Mouse (Mus musculus) kidney, postnatal 36 days (tissue): ENCODE measurements around the gene Cst9.

Experiments used
- DNase-seq, 2 experiments: peaks; one replicate each; pipeline ENCODE4 v3.0.0; 2021 to 2022; ENCODE audit warnings: mixed read lengths in 2 of 2

Cst9 gene

DNA sequence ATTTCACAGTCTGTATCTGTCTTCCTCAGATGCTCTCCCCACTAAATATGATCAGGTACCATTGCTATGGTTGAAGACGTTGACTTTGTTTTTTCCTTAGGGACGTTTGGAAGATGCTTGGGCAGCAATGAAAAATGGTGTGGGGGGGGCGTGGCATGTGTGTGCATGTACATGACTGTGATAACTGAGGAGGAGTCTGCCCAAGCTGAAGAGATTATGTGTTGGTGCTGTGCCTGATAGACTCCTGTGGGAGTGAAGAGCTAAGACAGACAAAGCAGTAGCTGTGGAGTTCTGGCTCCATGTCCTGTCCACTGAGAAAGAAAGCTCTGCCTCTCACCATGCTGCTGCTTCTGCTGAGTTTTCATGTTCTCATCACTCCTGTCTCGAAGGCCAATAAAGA lies at the start of gene Cst9:
Gene Cst9, plus strand, starts transcription at position 236 of the 400 bp plus-strand sequence.
- DNase-seq = no peak

DNA sequence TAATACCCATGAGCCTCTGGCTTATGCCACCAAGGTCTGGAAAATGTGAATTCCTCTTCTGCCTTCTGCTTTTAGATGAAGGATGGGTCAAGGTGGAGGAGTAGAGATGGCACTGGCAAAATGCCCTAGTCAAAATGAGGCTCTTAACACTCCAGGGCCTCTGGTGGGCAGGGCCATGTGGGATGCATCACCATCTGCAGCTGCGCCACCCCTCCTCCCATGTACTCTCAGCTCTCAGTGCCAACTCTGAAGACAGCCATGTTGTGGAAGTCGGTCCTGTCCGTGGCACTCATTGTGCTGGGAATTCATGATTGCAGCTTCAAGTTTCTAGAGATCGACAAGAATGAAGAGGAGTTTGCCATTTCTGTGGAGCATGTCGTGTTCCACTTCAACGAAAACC lies 45.8 kb upstream of the Cst9 start, which contains the start of gene Cst12:
Gene Cst12, plus strand, starts transcription at position 220 of the 400 bp plus-strand sequence.
- DNase-seq = no peak

DNA sequence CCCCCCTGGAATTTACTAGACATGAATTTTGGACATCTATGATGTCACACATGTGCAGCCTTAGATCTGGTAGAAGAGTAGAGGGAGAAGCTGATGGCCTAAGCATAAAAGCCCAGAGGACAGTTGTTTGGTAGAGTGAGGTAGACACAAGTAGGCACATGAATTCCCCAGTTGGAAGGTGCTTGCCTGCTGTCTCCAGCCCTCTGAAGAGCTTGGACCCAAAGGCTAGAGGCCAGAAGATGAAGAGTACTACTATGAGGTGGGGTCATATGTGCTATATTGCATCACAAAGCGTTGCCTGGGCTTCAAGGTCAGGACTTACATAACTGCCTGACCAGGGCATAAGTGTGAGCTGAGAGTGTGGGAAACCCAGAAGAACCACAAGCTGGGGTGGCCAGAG lies 36.5 kb upstream of the Cst9 start, which contains the start of gene Cst8:
Gene Cst8, plus strand, starts transcription at position 301 of the 400 bp plus-strand sequence.
- no peak for DNase-seq

DNA sequence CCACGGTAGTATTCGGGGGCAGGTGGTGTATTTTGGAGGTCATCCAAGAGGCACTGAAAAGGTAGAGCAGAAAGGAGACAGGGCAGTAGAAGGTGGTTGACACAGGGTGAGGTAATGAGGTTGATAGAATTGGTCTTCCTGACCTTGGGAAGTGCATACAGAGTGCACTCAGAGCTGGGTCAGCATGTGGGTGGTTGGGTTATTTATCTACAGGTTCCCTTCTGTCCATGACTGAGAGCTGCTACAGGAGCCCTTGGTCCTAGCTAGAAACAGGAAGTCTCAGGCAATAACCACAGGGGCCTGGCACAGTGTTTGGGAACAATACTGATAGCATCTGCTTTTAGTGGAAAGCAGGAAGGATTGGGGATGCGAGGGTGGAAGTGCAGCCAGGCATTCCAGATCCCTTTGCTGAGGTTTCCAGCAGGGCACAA lies 33.4 kb upstream of the Cst9 start:
- DNase-seq = peak; percentile 8 to 11

DNA sequence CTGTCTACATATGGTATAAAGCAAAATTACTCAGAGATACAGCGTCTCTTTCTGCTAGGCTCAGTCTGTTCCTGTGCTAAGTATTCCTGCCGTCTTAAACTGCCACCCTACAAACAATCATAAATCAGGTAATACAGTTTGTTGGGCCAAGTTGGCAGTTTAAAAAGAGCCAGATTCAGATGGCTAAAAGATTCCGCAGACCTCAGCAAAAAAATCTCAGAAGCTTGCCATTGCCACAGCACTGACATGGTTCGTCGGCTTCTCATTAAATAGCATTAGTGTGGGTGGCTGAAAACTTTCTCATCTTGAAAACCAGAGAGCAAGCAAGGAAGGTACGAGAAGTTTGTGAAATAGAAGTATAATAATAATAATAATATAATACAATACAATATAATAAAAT lies 28.3 kb upstream of the Cst9 start:
- peak; percentile 2 to 24 for DNase-seq

DNA sequence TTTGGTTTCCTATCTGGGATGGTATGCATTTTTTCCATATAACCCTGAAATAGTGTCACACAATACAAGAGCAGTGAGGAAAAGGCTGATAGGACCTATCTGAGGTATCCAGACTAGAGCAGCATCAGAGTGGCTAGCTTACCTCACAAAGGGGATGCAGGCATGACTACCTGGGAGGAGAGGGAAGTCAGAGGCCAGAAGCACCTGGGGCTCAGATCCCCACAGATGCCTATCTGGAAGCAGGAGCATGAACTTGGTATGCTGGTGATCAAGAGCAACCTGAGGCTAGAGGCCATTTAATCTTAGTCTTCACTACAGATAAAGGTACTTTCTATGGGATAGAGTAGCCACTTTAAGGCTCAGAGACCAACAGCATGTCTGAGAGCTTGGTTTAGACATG lies 15.0 kb upstream of the Cst9 start, which contains the start of gene Cst13:
Gene Cst13, plus strand, starts transcription at position 173 of the 400 bp plus-strand sequence.
- DNase-seq = no peak

DNA sequence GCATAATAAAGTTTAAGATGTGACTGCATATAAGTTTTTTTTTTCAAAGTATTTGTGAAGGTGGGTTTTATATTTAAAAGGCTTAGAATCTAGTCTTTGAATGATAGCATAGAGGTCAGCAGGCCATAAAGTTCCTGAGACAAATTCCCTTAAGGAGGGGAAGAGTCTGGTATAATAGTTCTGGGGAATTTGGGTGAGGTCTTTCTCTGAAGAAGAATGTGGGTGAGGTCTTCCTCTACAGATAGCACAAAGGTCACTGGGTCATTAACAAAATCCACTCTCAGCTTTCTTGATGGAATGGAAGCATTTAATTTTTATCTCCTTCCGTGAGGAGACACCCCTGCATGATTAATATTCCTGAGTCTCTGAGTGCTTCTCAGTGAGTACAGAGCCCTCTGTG lies 9.0 kb upstream of the Cst9 start:
- DNase-seq = no peak

DNA sequence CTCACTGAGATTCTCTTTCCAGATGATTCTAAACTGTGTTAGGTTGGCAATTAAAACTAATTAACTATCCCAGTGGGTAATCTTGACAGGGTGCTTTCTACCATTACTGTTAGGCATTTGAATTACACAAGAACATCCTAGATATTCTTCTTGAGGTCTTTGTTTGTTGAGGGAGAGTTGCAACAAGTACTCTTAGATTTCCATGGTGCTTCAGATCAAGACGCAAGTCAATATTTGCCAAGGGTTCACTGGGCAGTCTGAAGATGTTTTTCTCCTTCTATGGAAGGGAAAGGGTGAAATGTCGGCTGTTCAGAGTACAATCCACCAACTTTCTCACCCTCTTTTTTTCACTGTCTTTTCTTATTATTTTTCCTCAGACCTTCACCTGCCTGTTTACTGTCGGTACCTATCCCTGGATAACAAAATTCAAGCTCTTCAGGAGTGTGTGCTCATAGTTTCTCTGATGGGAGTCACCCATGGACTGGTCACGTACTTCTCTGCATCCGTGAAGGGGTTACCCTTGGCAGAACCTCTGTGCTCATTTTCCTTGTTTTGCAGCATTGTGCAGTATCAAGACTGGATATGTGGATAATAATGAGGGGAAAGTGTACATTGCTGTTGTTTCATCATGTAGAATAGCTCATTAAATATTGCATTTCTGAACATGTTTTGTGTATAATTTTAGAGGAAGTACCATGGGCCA lies 3.3 kb downstream of the Cst9 start:
- DNase-seq = no peak

DNA sequence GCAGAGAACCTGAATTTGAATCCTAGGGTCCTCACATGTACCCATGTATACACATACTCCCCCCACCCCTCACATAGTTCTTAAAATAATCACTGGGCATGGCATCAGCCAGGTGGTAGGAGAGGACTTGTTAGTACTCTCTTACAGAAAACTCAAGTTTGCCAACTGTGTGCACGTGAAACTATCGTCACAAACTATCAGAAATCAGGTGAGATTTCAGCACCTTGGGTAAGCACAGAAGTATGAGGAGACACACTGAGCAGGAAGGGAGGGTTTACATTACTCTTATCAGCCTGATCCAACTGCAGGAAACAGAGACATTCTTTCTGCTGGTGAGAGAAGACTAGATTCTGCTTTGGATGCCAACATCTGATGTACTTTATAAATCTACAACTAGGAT lies 4.3 kb downstream of the Cst9 start:
- no peak for DNase-seq

DNA sequence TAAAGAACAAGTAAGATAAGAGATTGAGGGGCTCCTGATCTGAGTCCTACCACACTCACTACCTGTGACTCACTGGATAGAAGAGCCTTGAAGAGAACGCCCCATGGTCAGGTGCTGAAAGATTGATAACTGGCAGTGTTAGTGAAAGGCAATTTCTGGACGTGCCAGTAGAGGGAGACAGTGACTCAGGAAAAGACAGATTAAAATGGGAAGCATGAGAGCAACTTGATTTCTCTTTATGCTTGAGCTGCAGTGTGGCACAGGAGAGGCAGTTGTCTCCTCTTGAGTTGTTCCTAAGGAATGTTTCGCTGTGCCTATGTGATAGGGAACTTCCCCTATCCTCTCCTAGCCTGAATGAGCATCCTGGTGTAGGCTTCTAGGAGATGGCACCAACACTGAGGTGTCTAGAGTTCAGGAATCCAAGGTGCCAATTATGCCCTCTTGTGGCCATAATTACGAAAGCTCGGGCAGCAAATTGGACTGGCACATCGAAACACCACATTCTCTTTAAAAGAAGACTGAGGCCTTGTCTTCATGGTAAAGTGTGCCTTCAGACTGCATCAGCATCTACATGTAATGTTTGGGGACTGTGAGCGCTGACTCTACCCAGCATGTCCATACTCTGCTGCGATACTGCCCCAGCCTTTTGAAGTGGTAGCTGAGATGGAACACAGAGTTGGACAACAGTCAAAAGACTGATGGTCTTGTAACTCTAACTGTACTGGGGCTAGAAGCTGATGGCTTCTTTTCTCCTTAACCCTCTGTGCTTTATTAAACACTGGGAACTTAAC lies 16.4 kb downstream of the Cst9 start:
- peak; percentile 76 to 89 for DNase-seq

DNA sequence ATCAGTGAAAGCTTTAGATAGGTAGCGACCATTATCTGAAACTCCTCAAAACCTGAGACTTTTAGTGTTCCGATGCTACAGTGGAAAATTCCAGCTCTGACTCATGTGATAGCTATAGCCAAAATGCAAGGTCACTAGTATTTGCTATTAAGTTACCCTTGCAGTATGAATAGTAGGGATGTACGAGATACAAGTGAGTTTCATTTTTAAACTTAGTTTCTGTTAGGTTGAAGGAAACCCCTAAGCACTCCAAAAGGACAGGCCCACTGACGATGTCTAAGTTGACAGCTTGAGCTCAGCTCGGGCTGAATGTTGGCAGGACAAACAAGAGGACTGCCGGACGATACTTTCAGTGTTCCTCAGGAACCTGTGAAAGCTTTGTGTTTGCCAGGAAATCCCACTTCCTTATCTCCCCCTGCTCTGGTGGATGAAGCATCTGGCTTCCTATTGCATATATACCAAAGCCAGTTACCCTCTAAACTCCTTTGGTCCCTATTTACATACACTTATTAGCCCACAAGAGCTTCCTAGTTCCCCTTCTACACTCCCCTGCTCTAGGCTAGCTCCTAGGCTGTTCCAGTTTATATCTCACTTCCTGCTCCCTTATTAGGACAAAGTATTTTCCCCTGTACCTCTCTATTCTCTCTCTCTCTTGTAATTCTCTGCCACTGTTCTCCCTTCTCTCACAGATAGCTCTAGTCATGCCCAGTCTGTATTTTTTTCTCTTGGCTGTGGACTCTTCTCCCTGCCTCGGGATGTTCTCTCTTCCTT lies 21.9 kb downstream of the Cst9 start:
- DNase-seq = no peak

DNA sequence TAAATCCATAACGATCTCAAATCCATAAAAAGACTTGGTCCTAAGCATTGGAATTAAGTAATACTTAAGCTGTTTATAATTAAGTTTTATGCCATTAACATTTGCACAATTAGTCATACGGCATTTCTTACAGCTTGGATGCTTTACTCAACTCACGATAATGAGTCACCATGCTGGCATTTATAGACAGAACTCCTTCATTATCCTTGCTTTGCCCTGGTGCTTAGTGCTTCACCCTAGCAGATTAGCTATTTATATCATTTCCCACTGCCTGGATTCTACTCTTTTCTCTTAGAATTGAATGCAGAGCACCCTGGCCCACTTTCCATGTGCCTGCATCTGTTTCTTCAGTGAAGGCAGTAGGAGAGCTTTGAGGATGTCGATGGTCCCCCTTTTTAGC lies 22.6 kb downstream of the Cst9 start:
- no peak for DNase-seq

DNA sequence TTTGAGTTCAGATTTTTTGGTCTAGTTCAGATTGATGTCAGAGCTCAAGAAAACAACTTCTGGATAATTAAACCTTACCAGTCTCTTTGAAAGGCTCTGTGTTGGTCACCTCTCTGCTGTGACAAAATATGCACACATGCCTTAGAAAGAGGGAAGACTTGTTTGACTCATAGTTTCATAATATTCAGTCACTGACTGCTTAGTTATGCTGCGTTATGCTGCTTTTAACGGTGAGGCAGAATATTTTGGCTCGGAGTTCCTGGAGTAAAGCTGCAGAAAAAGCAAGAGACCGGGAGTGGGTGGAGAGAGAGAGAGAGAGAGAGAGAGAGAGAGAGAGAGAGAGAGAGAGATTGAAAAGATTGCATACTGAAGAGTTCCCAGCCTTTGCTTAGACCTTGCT lies 26.0 kb downstream of the Cst9 start:
- no peak for DNase-seq

DNA sequence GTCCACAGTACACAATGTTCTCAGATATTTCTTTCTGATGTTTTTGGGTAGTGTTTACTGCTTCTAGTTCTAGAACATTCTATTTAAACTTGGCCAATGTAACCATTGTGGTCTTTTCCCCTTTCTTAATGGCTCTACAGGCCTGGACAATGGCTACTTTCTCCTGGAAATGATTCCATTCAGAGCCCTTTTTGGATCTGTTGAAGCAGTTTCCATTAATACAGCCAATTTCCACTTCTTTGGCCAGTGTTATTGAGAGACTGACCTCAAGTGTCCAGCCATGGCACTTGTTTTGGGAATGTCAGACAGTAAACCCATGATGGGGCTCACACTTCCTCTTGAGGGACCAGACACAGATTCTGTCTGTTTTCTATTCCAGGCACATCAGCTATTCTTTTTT lies 26.7 kb downstream of the Cst9 start:
- no peak for DNase-seq

DNA sequence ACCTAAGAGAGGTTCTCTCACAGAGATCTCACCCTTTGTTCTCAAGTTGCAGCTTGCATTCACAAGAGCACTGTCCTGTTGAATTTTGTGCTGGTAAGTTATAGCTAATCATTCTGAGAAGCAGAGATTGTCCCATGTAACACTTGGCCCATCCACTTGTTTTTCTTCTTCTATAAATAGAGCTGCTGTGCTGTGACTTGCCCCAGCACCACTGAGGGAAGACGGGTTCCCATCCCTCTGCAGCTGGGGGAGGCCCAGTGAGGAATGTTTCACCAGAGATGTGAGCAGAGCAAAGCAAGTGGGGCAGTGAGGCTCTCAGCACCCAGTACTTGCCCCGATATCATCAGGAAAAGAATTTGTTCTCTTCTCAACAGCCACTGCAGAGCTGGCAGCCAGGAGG lies 30.0 kb downstream of the Cst9 start, which contains the start of gene 9230104L09Rik:
Gene 9230104L09Rik, minus strand, starts transcription at position 73 of the 400 bp plus-strand sequence.
- DNase-seq = no peak

DNA sequence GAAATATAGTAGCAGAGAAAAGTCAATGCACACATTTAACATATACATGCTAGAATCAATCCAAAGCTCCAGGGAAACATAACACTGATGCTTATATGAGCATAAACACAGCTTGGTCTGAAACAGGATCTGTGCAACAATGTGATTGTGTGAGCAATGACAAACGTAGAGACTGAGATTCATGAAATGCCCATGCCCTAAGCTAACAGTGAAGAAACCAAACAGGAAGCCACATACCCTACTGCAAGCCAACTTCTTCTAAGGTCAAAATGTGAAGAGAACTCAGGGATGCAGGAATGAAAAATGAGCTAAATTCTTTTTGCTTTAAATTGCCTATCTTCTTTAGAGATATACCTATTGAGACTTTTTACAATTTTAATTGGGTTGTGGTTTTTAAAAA lies 34.0 kb downstream of the Cst9 start:
- DNase-seq = no peak

DNA sequence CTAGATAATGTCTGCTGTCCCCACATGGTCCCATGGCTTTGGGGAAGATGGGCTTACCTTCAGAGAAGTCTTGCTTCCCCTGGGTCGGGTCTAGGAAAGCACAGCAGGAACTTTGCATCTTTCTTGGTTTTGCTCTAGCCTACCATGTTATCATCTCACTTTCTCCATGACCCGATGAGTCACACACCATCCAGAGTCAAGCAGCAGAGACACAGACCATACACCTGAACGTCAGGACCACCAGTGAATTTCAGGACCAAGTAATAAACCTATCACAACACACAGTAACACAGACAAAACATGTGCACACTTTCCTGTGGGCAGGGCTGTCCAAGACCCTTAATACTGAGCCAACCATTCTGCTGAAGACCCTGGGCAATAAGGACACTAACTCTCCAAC lies 35.6 kb downstream of the Cst9 start:
- no peak for DNase-seq

DNA sequence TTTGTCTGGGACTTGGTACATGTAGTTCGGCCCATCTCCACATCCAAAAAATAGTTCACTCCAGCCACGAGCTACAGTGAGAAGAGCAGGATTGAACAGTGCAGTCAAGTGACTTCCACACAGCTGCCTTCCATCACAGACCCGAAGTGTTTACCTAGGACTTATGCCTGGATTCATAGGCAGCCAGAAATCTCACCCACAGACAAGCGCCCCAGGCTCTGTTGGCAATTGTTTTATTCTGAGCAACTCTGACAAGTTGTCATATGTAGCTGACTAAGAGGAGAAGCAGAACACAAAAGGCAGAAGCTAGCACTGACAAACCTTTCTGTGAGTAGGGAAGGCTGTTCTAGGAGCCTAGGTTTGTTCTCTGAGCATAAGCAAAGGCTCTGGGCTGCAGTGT lies 37.9 kb downstream of the Cst9 start:
- no peak for DNase-seq

DNA sequence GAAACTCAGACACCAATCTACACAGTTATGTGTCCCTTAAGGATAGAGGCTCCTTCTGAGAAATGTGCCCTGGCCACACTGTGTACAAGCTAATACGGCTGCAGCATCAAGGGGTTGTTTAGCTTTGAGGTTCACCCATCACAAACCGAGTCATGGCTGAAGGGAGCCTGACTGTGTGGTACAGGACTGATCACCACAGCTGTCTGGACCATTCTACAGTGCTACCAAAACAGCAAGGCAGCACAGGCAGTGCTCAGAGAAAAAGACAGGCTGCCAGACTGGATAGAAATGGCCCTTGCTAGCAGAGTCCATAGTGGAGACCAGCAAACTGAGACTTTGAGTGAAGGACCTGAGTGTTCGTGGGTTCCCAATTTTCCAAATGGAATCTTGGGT lies 39.3 kb downstream of the Cst9 start:
- no peak for DNase-seq

DNA sequence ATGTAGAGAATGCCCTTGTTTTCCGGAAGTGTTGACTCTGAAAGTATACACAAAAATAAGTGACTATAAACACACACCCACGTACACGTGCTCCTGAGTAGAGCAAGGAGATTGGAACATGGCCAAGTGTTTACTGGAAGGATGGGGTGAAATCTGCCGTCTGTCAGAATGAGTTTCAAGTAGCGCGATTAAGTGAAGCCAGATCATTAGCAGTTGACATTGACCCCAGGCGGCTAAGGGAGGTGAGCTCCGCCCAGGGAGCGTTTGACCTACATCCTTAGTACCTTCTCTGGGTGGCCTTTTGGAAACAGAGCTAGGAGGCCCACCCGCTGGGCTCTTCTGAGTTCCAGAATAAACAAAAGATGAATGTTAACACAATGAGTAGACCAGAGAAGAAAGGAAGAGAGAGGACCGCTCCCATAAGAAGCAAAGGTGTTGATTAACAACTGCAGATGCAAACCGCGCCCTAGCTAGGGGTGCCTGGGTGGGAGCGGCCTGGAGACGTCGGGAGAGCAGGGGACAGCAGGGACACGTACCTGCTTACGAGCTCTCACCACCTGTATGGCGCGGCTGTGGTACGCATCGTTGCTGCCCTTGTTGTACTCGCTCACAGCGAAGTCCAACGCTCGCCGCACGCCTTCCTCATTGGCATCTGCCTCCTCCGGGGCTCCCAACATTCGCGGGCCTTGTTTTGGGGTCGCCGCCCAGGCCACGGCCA lies 39.8 kb downstream of the Cst9 start:
- DNase-seq = peak; percentile 50 to 53

DNA sequence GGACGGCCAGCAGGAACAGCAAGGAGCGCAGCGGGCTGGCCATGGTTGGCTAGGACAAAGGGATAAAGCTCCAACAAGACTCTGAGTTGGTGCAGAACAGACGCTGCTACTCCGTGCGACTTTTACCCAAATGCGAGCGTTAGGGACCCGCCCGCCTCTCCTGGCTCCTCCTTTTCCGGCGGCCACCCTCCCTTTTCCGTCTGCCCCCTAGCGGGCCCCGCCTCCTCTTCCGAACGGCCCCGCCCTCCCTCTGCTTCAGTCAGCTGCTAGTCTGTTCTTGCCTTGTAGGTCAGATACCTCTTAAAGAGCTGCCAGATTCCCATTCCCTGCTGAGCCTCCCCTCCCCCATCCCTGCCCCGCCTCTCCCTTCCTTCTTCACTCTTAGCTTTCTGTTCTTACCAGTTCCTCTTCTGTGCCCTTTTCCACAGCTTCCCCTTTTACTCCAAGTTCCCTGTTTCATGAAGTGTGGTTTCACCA lies 40.4 kb downstream of the Cst9 start, which contains the start of gene Cst3:
Gene Cst3, minus strand, starts transcription at position 358 of the 477 bp plus-strand sequence.
- peak; percentile 96 to 98 for DNase-seq
